Mouse (Mus musculus) spleen, postnatal 10 days (tissue): ENCODE results near the gene Klrd1.
"Not testable (repeated sequence)": the region's sequence is repeated elsewhere in the genome, so short reads cannot be mapped to it uniquely, and the experiment has no call there.

ENCODE experiments used
- DNase-seq, 2 experiments: peaks; one replicate each; pipeline ENCODE4 v3.0.0; 2021 to 2022; ENCODE audit warnings: low spot score in 2 of 2

Klrd1 gene

GRCm38 (mm10) chr6:129591508-129591907, at the start of gene Klrd1:
Gene Klrd1 (plus strand): TSS chr6:129591782.
- no peak for DNase-seq

- no peak for DNase-seq
Observed at GRCm38 (mm10) chr6:129541931-129542330, 49.7 kb upstream of the Klrd1 start.

- no peak for DNase-seq
Observed at GRCm38 (mm10) chr6:129542540-129542939, 49.0 kb upstream of the Klrd1 start.

GRCm38 (mm10) chr6:129543709-129544606, 47.6 kb upstream of the Klrd1 start:
- peak; percentile 27 to 68 for DNase-seq

- DNase-seq: no peak
Observed at GRCm38 (mm10) chr6:129547277-129547676, 44.3 kb upstream of the Klrd1 start.

- no peak for DNase-seq
Observed at GRCm38 (mm10) chr6:129548009-129548408, 43.6 kb upstream of the Klrd1 start.

GRCm38 (mm10) chr6:129557298-129558023, 34.1 kb upstream of the Klrd1 start:
- no peak for DNase-seq

GRCm38 (mm10) chr6:129558946-129559640, 32.5 kb upstream of the Klrd1 start:
- DNase-seq: peak; percentile 34 to 78

- DNase-seq: no peak
Observed at GRCm38 (mm10) chr6:129559641-129560027, 31.9 kb upstream of the Klrd1 start.

- no peak for DNase-seq
Observed at GRCm38 (mm10) chr6:129565257-129565656, 26.3 kb upstream of the Klrd1 start.

- DNase-seq: no peak
Observed at GRCm38 (mm10) chr6:129575315-129575714, 16.3 kb upstream of the Klrd1 start.

GRCm38 (mm10) chr6:129577605-129578004, 14.0 kb upstream of the Klrd1 start, which contains the start of gene Klre1:
Gene Klre1 (plus strand): TSS chr6:129577905.
- no peak for DNase-seq

GRCm38 (mm10) chr6:129581274-129581673, 10.3 kb upstream of the Klrd1 start:
- DNase-seq: no peak

- DNase-seq: no peak
Observed at GRCm38 (mm10) chr6:129581896-129582295, 9.7 kb upstream of the Klrd1 start.

- no peak for DNase-seq
Observed at GRCm38 (mm10) chr6:129583014-129583413, 8.6 kb upstream of the Klrd1 start.

GRCm38 (mm10) chr6:129608372-129608771, 16.8 kb downstream of the Klrd1 start:
- no peak for DNase-seq

- DNase-seq: no peak
Observed at GRCm38 (mm10) chr6:129623735-129624134, 32.2 kb downstream of the Klrd1 start, which contains the start of gene Klrk1. Gene Klrk1 (minus strand): TSS chr6:129623864.

- DNase-seq: not testable (repeated sequence)
Observed at GRCm38 (mm10) chr6:129631046-129631445, 39.5 kb downstream of the Klrd1 start.

- DNase-seq: not testable (repeated sequence)
Observed at GRCm38 (mm10) chr6:129643237-129643636, 51.7 kb downstream of the Klrd1 start, which contains the start of gene Klrc3. Gene Klrc3 (minus strand): TSS chr6:129643337.

GRCm38 (mm10) chr6:129644054-129644453, 52.5 kb downstream of the Klrd1 start:
- not testable (repeated sequence) for DNase-seq
